Mouse (Mus musculus): ENCODE measurements around the gene Tigar. TPM values are rescaled to one million over a fixed set of nuclear protein-coding genes. Genes with fewer than 3 reads are reported as not detected.

Tigar gene
- total and polyA plus RNA-seq, 3 experiments: 3.2 to 5.6 TPM; not detected in 1

DNA sequence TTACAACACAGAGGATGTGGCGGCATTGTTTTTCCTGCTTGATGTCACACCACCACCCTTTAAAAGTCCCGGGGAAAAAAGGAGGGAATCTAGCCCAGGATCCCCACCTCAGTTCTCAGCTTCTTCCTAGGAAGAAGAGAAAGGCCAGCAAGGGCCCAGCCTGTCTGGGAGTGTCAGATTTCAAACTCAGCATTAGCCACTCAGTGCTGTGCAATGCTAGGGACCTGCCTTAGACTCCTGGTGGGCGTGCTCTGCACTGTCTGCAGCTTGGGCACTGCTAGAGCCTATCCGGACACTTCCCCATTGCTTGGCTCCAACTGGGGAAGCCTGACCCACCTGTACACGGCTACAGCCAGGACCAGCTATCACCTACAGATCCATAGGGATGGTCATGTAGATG is 36.5 kb downstream of the Tigar start, which contains the start of gene Fgf23:
Fgf23 (plus strand) TSS at position 86 of the 400 bp plus-strand sequence.
- no peaks in the 10 kb centered on the region for H3K9me3 ChIP-seq (replicated peaks; ENCODE audit: insufficient read depth, low read length)
- H3K36me3 ChIP-seq (ENCODE audit: control insufficient read depth in 1 of 2, insufficient read depth in 2 of 2, low read length in 2 of 2): no peaks in the 10 kb centered on the region
- H3K4me3 ChIP-seq (ENCODE audit: control insufficient read depth in 1 of 2, insufficient read depth in 1 of 2, low read depth in 2 of 2, low read length in 2 of 2): no peak within 1 kb of the TSS
- no peak within 1 kb of the TSS for H3K9ac ChIP-seq (ENCODE audit: control insufficient read depth, low read depth, low read length, poor library complexity, severe bottlenecking)
- H3K27ac ChIP-seq (ENCODE audit: control insufficient read depth, low read depth, low read length): no peak within 1 kb of the TSS
- H3K27me3 ChIP-seq (ENCODE audit: control insufficient read depth in 1 of 2, insufficient read depth in 2 of 2, low read length in 2 of 2): peaks cover 0 to 3% of the 10 kb centered on the region in 2 experiments; a peak in 2 of 4 replicates
- DNase-seq (ENCODE audit: low read depth, low spot score): no peak
- TF ChIP-seq HCFC1 (IDR thresholded peaks at IDR 0.05; ENCODE audit: low read depth, low read length): no peak
- no peak for TF ChIP-seq MAFK (IDR thresholded peaks at IDR 0.05; ENCODE audit: borderline replicate concordance, low read depth, low read length)
- no peak for TF ChIP-seq NELFE (IDR thresholded peaks at IDR 0.05; ENCODE audit: low read depth, low read length)
- no peak for TF ChIP-seq E2F4 (IDR thresholded peaks at IDR 0.05; ENCODE audit: borderline replicate concordance, low read depth, low read length)
- no peak for TF ChIP-seq MYC (IDR thresholded peaks at IDR 0.05; ENCODE audit: low read depth, low read length)
- no peak for TF ChIP-seq USF2 (IDR thresholded peaks at IDR 0.05; ENCODE audit: borderline replicate concordance in 1 of 2, insufficient read depth in 1 of 2, low read depth in 1 of 2, low read length in 2 of 2)
- TF ChIP-seq CHD1 (IDR thresholded peaks at IDR 0.05; ENCODE audit: low read depth, low read length): no peak
- no peak for TF ChIP-seq POLR2A (IDR thresholded peaks at IDR 0.05; ENCODE audit: control insufficient read depth in 1 of 2, insufficient read depth in 1 of 2, low read depth in 1 of 2, low read length in 2 of 2, poor library complexity in 1 of 2)
- no peak for TF ChIP-seq RCOR1 (IDR thresholded peaks at IDR 0.05; ENCODE audit: low read depth, low read length)
- H3K79me2 ChIP-seq (ENCODE audit: control insufficient read depth, insufficient read depth, low read length, poor library complexity): no peaks in the 10 kb centered on the region
- H3K4me1 ChIP-seq (ENCODE audit: control insufficient read depth in 1 of 2, insufficient read depth in 2 of 2, low read length in 2 of 2): no peaks in the 10 kb centered on the region

DNA sequence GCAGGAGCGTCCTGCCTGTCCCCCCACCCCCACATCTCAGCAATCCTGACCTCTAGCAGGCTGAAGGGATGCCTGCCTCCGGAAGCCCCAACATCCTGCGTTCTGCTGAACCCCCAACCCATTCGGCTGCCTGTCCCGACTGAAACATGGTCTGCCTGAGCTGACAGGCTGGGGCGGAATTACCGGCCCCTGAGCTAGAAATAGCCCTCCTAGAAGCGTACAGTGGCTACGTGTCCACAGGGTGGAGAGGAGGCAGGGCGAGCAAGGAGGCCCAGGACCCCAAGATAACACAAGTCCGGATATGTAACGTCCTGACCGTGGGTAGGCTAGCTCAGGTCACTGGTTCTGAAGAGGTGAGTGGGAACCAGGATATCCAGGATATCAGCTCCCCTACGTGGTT is 44.5 kb downstream of the Tigar start:
- Histone ChIP-seq H3K79me2 (ENCODE audit: control insufficient read depth, insufficient read depth, low read length, poor library complexity) (no peaks in the 10 kb centered on the region), H3K36me3 (ENCODE audit: control insufficient read depth in 1 of 2, insufficient read depth in 2 of 2, low read length in 2 of 2) (no peaks in the 10 kb centered on the region), H3K9ac (ENCODE audit: control insufficient read depth, low read depth, low read length, poor library complexity, severe bottlenecking) (no peak overlapping the region), H3K9me3 (replicated peaks; ENCODE audit: insufficient read depth, low read length) (no peaks in the 10 kb centered on the region), H3K4me3 (ENCODE audit: control insufficient read depth in 1 of 2, insufficient read depth in 1 of 2, low read depth in 2 of 2, low read length in 2 of 2) (no peak overlapping the region), H3K27me3 (ENCODE audit: control insufficient read depth in 1 of 2, insufficient read depth in 2 of 2, low read length in 2 of 2) (no peaks in the 10 kb centered on the region; a peak in 1 of 4 replicates), H3K4me1 (ENCODE audit: control insufficient read depth in 1 of 2, insufficient read depth in 2 of 2, low read length in 2 of 2) (no peaks in the 10 kb centered on the region), H3K27ac (ENCODE audit: control insufficient read depth, low read depth, low read length) (no peak overlapping the region)
- TF ChIP-seq JUND (IDR thresholded peaks at IDR 0.05; ENCODE audit: low read depth, low read length) (no peak), MYC (IDR thresholded peaks at IDR 0.05; ENCODE audit: low read depth, low read length) (no peak), TBP (IDR thresholded peaks at IDR 0.05; ENCODE audit: low read depth, low read length) (no peak), GABPA (IDR thresholded peaks at IDR 0.05; ENCODE audit: low read depth, low read length) (no peak), TAL1 (IDR thresholded peaks at IDR 0.05; ENCODE audit: low read length) (no peak), RAD21 (IDR thresholded peaks at IDR 0.05; ENCODE audit: low read depth, low read length) (no peak), POLR2AphosphoS5 (IDR thresholded peaks at IDR 0.05; ENCODE audit: borderline replicate concordance, low read depth, low read length) (no peak), KAT2A (conservative IDR thresholded peaks at IDR 0.05; ENCODE audit: low read depth, low read length) (no peak), ZKSCAN1 (IDR thresholded peaks at IDR 0.05; ENCODE audit: low read depth, low read length) (no peak), USF2 (IDR thresholded peaks at IDR 0.05; ENCODE audit: borderline replicate concordance in 1 of 2, insufficient read depth in 1 of 2, low read depth in 1 of 2, low read length in 2 of 2) (no peak), CHD1 (IDR thresholded peaks at IDR 0.05; ENCODE audit: low read depth, low read length) (no peak), UBTF (IDR thresholded peaks at IDR 0.05; ENCODE audit: borderline replicate concordance, insufficient read depth, low read depth, low read length) (no peak), NRF1 (IDR thresholded peaks at IDR 0.05; ENCODE audit: insufficient read depth, low read depth, low read length, poor library complexity, severe bottlenecking) (no peak), HCFC1 (IDR thresholded peaks at IDR 0.05; ENCODE audit: low read depth, low read length) (no peak), BHLHE40 (IDR thresholded peaks at IDR 0.05; ENCODE audit: borderline replicate concordance, low read depth, low read length) (no peak), ZNF384 (IDR thresholded peaks at IDR 0.05; ENCODE audit: low read depth, low read length) (no peak), USF1 (IDR thresholded peaks at IDR 0.05; ENCODE audit: low read depth, low read length) (no peak), EP300 (IDR thresholded peaks at IDR 0.05; ENCODE audit: low read depth in 1 of 2, low read length in 2 of 2) (no peak), MEF2A (IDR thresholded peaks at IDR 0.05; ENCODE audit: extremely low read depth, insufficient replicate concordance, low read depth, low read length, poor library complexity, severe bottlenecking) (no peak), SMC3 (IDR thresholded peaks at IDR 0.05; ENCODE audit: low read depth, low read length) (no peak)
- DNase-seq (ENCODE audit: low read depth, low spot score): no peak
